ENCODE assay signal across 17 mouse cellular contexts in genomic region chr11:70681170-70681569, GRCm38 (mm10). TPM values are rescaled to one million over a fixed set of nuclear protein-coding genes. Genes with fewer than 3 reads are reported as not detected.
DNase-seq lines count a peak whose midpoint lies in the region; ATAC-seq and TF ChIP-seq lines count a peak whose summit lies in the region.
"Had no signal": no experiment of that assay in that cellular context is flagged by ENCODE, and none has a peak within 500 bp of the region (broad histone marks: within the 10 kb centered on the region; RNA-seq: fewer than 3 reads in every experiment).

No protein-coding gene starts in this region.

- 57% methylated on average over 12 of the region's 12 CpGs for WGBS in heart, embryonic 11.5 days (ENCODE audit: insufficient replicate concordance)
- 63% methylated on average over 12 of the region's 12 CpGs for WGBS in midbrain, embryonic 10.5 days
- 63% methylated on average over 12 of the region's 12 CpGs for WGBS in midbrain, postnatal 0 days
- 62% methylated on average over 12 of the region's 12 CpGs for WGBS in embryonic facial prominence, embryonic 10.5 days
- 70% methylated on average over 12 of the region's 12 CpGs for whole genome bisulfite sequencing in midbrain, embryonic 14.5 days
- WGBS in intestine, postnatal 0 days: 71% methylated on average over 12 of the region's 12 CpGs

- no peaks in the 10 kb centered on the region for H3K9me3 ChIP-seq in heart, embryonic 11.5 days (replicated peaks; ENCODE audit: control insufficient read depth, low read length)
- no peaks in the 10 kb centered on the region for H3K9me3 ChIP-seq in midbrain, embryonic 10.5 days (replicated peaks)
- H3K9me3 ChIP-seq in midbrain, postnatal 0 days (ENCODE audit: low read length): no peaks in the 10 kb centered on the region
- no peaks in the 10 kb centered on the region for H3K9me3 ChIP-seq in embryonic facial prominence, embryonic 10.5 days
- H3K9me3 ChIP-seq in midbrain, embryonic 14.5 days (ENCODE audit: control insufficient read depth, low read length): no peaks in the 10 kb centered on the region
- no peaks in the 10 kb centered on the region for H3K9me3 ChIP-seq in intestine, postnatal 0 days (ENCODE audit: control insufficient read depth)
- H3K9me3 ChIP-seq: embryonic facial prominence, embryonic 15.5 days; heart, embryonic 13.5 days; lung, embryonic 15.5 days had no signal

- no peak for ATAC-seq in heart, embryonic 11.5 days (replicated peaks; ENCODE audit: insufficient number of reproducible peaks, low FRiP score, low TSS enrichment)
- ATAC-seq in midbrain, postnatal 0 days (ENCODE audit: low FRiP score): no peak
- ATAC-seq in midbrain, embryonic 14.5 days (ENCODE audit: low FRiP score, low TSS enrichment): 0 out of 2 replicates have a peak, but pooled peaks have one; percentile 6
- ATAC-seq in intestine, postnatal 0 days: no peak

- no peak overlapping the region for H3K27ac ChIP-seq in heart, embryonic 11.5 days (ENCODE audit: low read depth, low read length)
- peak overlapping the region; percentile 87 for H3K27ac ChIP-seq in midbrain, embryonic 10.5 days (replicated peaks)
- no peak overlapping the region for H3K27ac ChIP-seq in midbrain, postnatal 0 days (ENCODE audit: low read depth, low read length)
- peak overlapping the region; percentile 42 for H3K27ac ChIP-seq in embryonic facial prominence, embryonic 10.5 days (replicated peaks)
- H3K27ac ChIP-seq in midbrain, embryonic 14.5 days (replicated peaks; ENCODE audit: low read depth, low read length): peak overlapping the region; percentile 42; the same call in 1 of the 2 replicates
- no peak overlapping the region for H3K27ac ChIP-seq in intestine, postnatal 0 days (ENCODE audit: low read depth, low read length)
- H3K27ac ChIP-seq: embryonic facial prominence, embryonic 15.5 days; liver, embryonic 14.5 days; lung, embryonic 15.5 days had no signal

- TF ChIP-seq CTCF in midbrain, postnatal 0 days (IDR thresholded peaks at IDR 0.05): no peak
- no peak for TF ChIP-seq CTCF in intestine, postnatal 0 days (IDR thresholded peaks at IDR 0.05; ENCODE audit: low read depth)

- no peak overlapping the region for H3K9ac ChIP-seq in heart, embryonic 11.5 days (ENCODE audit: low read depth, low read length)
- no peak overlapping the region for H3K9ac ChIP-seq in midbrain, postnatal 0 days (replicated peaks; ENCODE audit: low read length, poor library complexity, severe bottlenecking)
- H3K9ac ChIP-seq in midbrain, embryonic 14.5 days (replicated peaks; ENCODE audit: low read length): no peak overlapping the region
- no peak overlapping the region for H3K9ac ChIP-seq in intestine, postnatal 0 days (ENCODE audit: low read depth, low read length)
- H3K9ac ChIP-seq: embryonic facial prominence, embryonic 15.5 days; heart, embryonic 13.5 days; liver, embryonic 14.5 days; lung, embryonic 15.5 days had no signal

- H3K4me3 ChIP-seq in heart, embryonic 11.5 days (ENCODE audit: low read depth, low read length): no peak overlapping the region
- 0 out of 2 replicates have a peak overlapping the region, but pooled peaks have one; percentile 2 for H3K4me3 ChIP-seq in midbrain, embryonic 10.5 days
- no peak overlapping the region for H3K4me3 ChIP-seq in midbrain, postnatal 0 days (ENCODE audit: low read depth, low read length)
- H3K4me3 ChIP-seq in embryonic facial prominence, embryonic 10.5 days: no peak overlapping the region
- no peak overlapping the region for H3K4me3 ChIP-seq in midbrain, embryonic 14.5 days (replicated peaks; ENCODE audit: low read depth, low read length)
- H3K4me3 ChIP-seq in intestine, postnatal 0 days (ENCODE audit: low read depth, low read length): no peak overlapping the region
- H3K4me3 ChIP-seq: embryonic facial prominence, embryonic 15.5 days; heart, embryonic 13.5 days; lung, embryonic 15.5 days had no signal

- H3K4me1 ChIP-seq in heart, embryonic 11.5 days (ENCODE audit: control insufficient read depth, insufficient read depth, low read length): peaks cover 5% of the 10 kb centered on the region
- peaks cover 30% of the 10 kb centered on the region for H3K4me1 ChIP-seq in midbrain, embryonic 10.5 days
- peaks cover under 1% of the 10 kb centered on the region; the same call in 1 of the 2 replicates for H3K4me1 ChIP-seq in midbrain, postnatal 0 days (ENCODE audit: insufficient read depth, low read length)
- H3K4me1 ChIP-seq in embryonic facial prominence, embryonic 10.5 days: peaks cover 34% of the 10 kb centered on the region
- H3K4me1 ChIP-seq in midbrain, embryonic 14.5 days (ENCODE audit: control insufficient read depth, insufficient read depth, low read length): peaks cover 10% of the 10 kb centered on the region; the same call in 1 of the 2 replicates
- no peaks in the 10 kb centered on the region; the same call in 1 of the 2 replicates for H3K4me1 ChIP-seq in intestine, postnatal 0 days (replicated peaks; ENCODE audit: control insufficient read depth, insufficient read depth, low read length)

- H3K36me3 ChIP-seq in heart, embryonic 11.5 days (ENCODE audit: control insufficient read depth, insufficient read depth, low read length): peaks cover 14% of the 10 kb centered on the region; the same call in 1 of the 2 replicates
- peaks cover 69% of the 10 kb centered on the region for H3K36me3 ChIP-seq in midbrain, embryonic 10.5 days
- peaks cover 51% of the 10 kb centered on the region for H3K36me3 ChIP-seq in midbrain, postnatal 0 days (ENCODE audit: insufficient read depth, low read length)
- peaks cover 84% of the 10 kb centered on the region for H3K36me3 ChIP-seq in embryonic facial prominence, embryonic 10.5 days (replicated peaks)
- H3K36me3 ChIP-seq in midbrain, embryonic 14.5 days (ENCODE audit: control insufficient read depth, insufficient read depth, low read length): peaks cover 57% of the 10 kb centered on the region
- H3K36me3 ChIP-seq in intestine, postnatal 0 days (ENCODE audit: control insufficient read depth, insufficient read depth): peaks cover 72% of the 10 kb centered on the region

- no peaks in the 10 kb centered on the region for H3K27me3 ChIP-seq in heart, embryonic 11.5 days (ENCODE audit: control insufficient read depth, insufficient read depth, low read length)
- no peaks in the 10 kb centered on the region for H3K27me3 ChIP-seq in midbrain, embryonic 10.5 days (ENCODE audit: low read depth, poor library complexity, severe bottlenecking)
- no peaks in the 10 kb centered on the region for H3K27me3 ChIP-seq in midbrain, postnatal 0 days (ENCODE audit: insufficient read depth, low read length)
- no peaks in the 10 kb centered on the region for H3K27me3 ChIP-seq in embryonic facial prominence, embryonic 10.5 days (replicated peaks; ENCODE audit: low read depth, poor library complexity, severe bottlenecking)
- no peaks in the 10 kb centered on the region for H3K27me3 ChIP-seq in midbrain, embryonic 14.5 days (ENCODE audit: control insufficient read depth, insufficient read depth, low read length)
- no peaks in the 10 kb centered on the region for H3K27me3 ChIP-seq in intestine, postnatal 0 days (replicated peaks; ENCODE audit: control insufficient read depth, insufficient read depth, low read length)
- H3K27me3 ChIP-seq: CH12.LX; embryonic facial prominence, embryonic 15.5 days; heart, embryonic 13.5 days; lung, embryonic 15.5 days had no signal

- no peak overlapping the region for H3K4me2 ChIP-seq in heart, embryonic 11.5 days
- no peak overlapping the region for H3K4me2 ChIP-seq in midbrain, postnatal 0 days (ENCODE audit: low read depth, low read length, poor library complexity, severe bottlenecking)
- H3K4me2 ChIP-seq in midbrain, embryonic 14.5 days (ENCODE audit: low read length): no peak overlapping the region
- H3K4me2 ChIP-seq in intestine, postnatal 0 days (replicated peaks; ENCODE audit: low read depth): no peak overlapping the region
- H3K4me2 ChIP-seq: embryonic facial prominence, embryonic 15.5 days; lung, embryonic 15.5 days had no signal

- peak; percentile 92 for DNase-seq in heart, adult 11 months
- DNase-seq in midbrain, embryonic 10.5 days (ENCODE audit: low spot score): no peak
- no peak for DNase-seq in midbrain, postnatal 0 days (ENCODE audit: low spot score)
- DNase-seq in embryonic facial prominence, embryonic 10.5 days (ENCODE audit: low spot score): no peak
- DNase-seq in midbrain, embryonic 14.5 days: no peak
- DNase-seq: adrenal gland, adult 8-10 months; cerebellum, adult 8-10 months; heart, postnatal 36 days; layer of hippocampus, postnatal 36 days; thymus, adult 2 months had no signal

RNA-seq across cellular contexts. Expression of gene Camta2, which starts 6.7 kb away (rescaled TPM):
- 10.6 and 14.4 TPM in 2 replicates for polyA plus RNA-seq in heart, embryonic 11.5 days (2014; fragmentation: Nextera tagmentation; extraction: Ambion mirVana)
- polyA plus RNA-seq in midbrain, embryonic 10.5 days (2016; fragmentation: Nextera tagmentation; extraction: Ambion mirVana): 9.8 and 12.4 TPM in 2 replicates
- 20.3 and 24.0 TPM in 2 replicates for total RNA-seq in midbrain, postnatal 0 days (2014; rRNA removed)
- polyA plus RNA-seq in midbrain, postnatal 0 days (2015; fragmentation: Nextera tagmentation; extraction: Ambion mirVana): 23.6 and 24.5 TPM in 2 replicates
- 10.5 and 10.9 TPM in 2 replicates for polyA plus RNA-seq in embryonic facial prominence, embryonic 10.5 days (2016; fragmentation: Nextera tagmentation; extraction: Ambion mirVana)
- polyA plus RNA-seq in midbrain, embryonic 14.5 days (2014; fragmentation: Nextera tagmentation; extraction: Ambion mirVana): 19.4 and 21.0 TPM in 2 replicates
- 11.7 and 12.3 TPM in 2 replicates for polyA plus RNA-seq in intestine, postnatal 0 days (2015; fragmentation: Nextera tagmentation; extraction: Ambion mirVana)

RNA-seq across cellular contexts. Expression of gene Spag7, which starts 12.0 kb away (rescaled TPM):
- 187 and 201 TPM in 2 replicates for polyA plus RNA-seq in heart, embryonic 11.5 days (2014; fragmentation: Nextera tagmentation; extraction: Ambion mirVana)
- polyA plus RNA-seq in midbrain, embryonic 10.5 days (2016; fragmentation: Nextera tagmentation; extraction: Ambion mirVana): 186 TPM in 2 replicates
- 41.9 and 45.3 TPM in 2 replicates for total RNA-seq in midbrain, postnatal 0 days (2014; rRNA removed)
- polyA plus RNA-seq in midbrain, postnatal 0 days (2015; fragmentation: Nextera tagmentation; extraction: Ambion mirVana): 125 and 131 TPM in 2 replicates
- polyA plus RNA-seq in embryonic facial prominence, embryonic 10.5 days (2016; fragmentation: Nextera tagmentation; extraction: Ambion mirVana): 181 and 185 TPM in 2 replicates
- 101 and 132 TPM in 2 replicates for polyA plus RNA-seq in midbrain, embryonic 14.5 days (2014; fragmentation: Nextera tagmentation; extraction: Ambion mirVana)
- polyA plus RNA-seq in intestine, postnatal 0 days (2015; fragmentation: Nextera tagmentation; extraction: Ambion mirVana): 61.3 and 66.2 TPM in 2 replicates

RNA-seq across cellular contexts. Expression of gene Inca1, which starts 18.8 kb away (rescaled TPM):
- 0.89 and 2.2 TPM in 2 replicates for polyA plus RNA-seq in heart, embryonic 11.5 days (2014; fragmentation: Nextera tagmentation; extraction: Ambion mirVana)
- polyA plus RNA-seq in midbrain, embryonic 10.5 days (2016; fragmentation: Nextera tagmentation; extraction: Ambion mirVana): 1.00 and 1.3 TPM in 2 replicates
- 1.7 and 4.8 TPM in 2 replicates for total RNA-seq in midbrain, postnatal 0 days (2014; rRNA removed)
- 2.1 and 2.2 TPM in 2 replicates for polyA plus RNA-seq in midbrain, postnatal 0 days (2015; fragmentation: Nextera tagmentation; extraction: Ambion mirVana)
- polyA plus RNA-seq in embryonic facial prominence, embryonic 10.5 days (2016; fragmentation: Nextera tagmentation; extraction: Ambion mirVana): 0.69 and 0.99 TPM in 2 replicates
- 0.95 and 1.6 TPM in 2 replicates for polyA plus RNA-seq in midbrain, embryonic 14.5 days (2014; fragmentation: Nextera tagmentation; extraction: Ambion mirVana)
- polyA plus RNA-seq in intestine, postnatal 0 days (2015; fragmentation: Nextera tagmentation; extraction: Ambion mirVana): 2.8 and 3.3 TPM in 2 replicates

RNA-seq across cellular contexts. Expression of gene Kif1c, which starts 19.2 kb away (rescaled TPM):
- polyA plus RNA-seq in heart, embryonic 11.5 days (2014; fragmentation: Nextera tagmentation; extraction: Ambion mirVana): 9.8 and 11.4 TPM in 2 replicates
- 1.8 and 2.0 TPM in 2 replicates for polyA plus RNA-seq in midbrain, embryonic 10.5 days (2016; fragmentation: Nextera tagmentation; extraction: Ambion mirVana)
- 30.9 and 31.7 TPM in 2 replicates for total RNA-seq in midbrain, postnatal 0 days (2014; rRNA removed)
- polyA plus RNA-seq in midbrain, postnatal 0 days (2015; fragmentation: Nextera tagmentation; extraction: Ambion mirVana): 1.6 and 1.9 TPM in 2 replicates
- polyA plus RNA-seq in embryonic facial prominence, embryonic 10.5 days (2016; fragmentation: Nextera tagmentation; extraction: Ambion mirVana): 1.6 and 2.0 TPM in 2 replicates
- polyA plus RNA-seq in midbrain, embryonic 14.5 days (2014; fragmentation: Nextera tagmentation; extraction: Ambion mirVana): 4.0 and 6.6 TPM in 2 replicates
- 4.4 and 5.4 TPM in 2 replicates for polyA plus RNA-seq in intestine, postnatal 0 days (2015; fragmentation: Nextera tagmentation; extraction: Ambion mirVana)

RNA-seq across cellular contexts. Expression of gene Eno3, which starts 24.2 kb away (rescaled TPM):
- 272 and 313 TPM in 2 replicates for polyA plus RNA-seq in heart, embryonic 11.5 days (2014; fragmentation: Nextera tagmentation; extraction: Ambion mirVana)
- polyA plus RNA-seq in midbrain, embryonic 10.5 days (2016; fragmentation: Nextera tagmentation; extraction: Ambion mirVana): 22.6 and 32.8 TPM in 2 replicates
- 7.2 and 9.9 TPM in 2 replicates for total RNA-seq in midbrain, postnatal 0 days (2014; rRNA removed)
- polyA plus RNA-seq in midbrain, postnatal 0 days (2015; fragmentation: Nextera tagmentation; extraction: Ambion mirVana): 5.8 and 7.6 TPM in 2 replicates
- 72.9 and 88.4 TPM in 2 replicates for polyA plus RNA-seq in embryonic facial prominence, embryonic 10.5 days (2016; fragmentation: Nextera tagmentation; extraction: Ambion mirVana)
- polyA plus RNA-seq in midbrain, embryonic 14.5 days (2014; fragmentation: Nextera tagmentation; extraction: Ambion mirVana): 8.5 and 8.7 TPM in 2 replicates
- polyA plus RNA-seq in intestine, postnatal 0 days (2015; fragmentation: Nextera tagmentation; extraction: Ambion mirVana): 4.9 and 5.9 TPM in 2 replicates

Comparison
In these comparisons a context has a peak if more than half of its experiments do, and no peak if none do; other contexts are left out.
1. H3K27ac ChIP-seq: peak in midbrain, embryonic 10.5 days (single experiment), embryonic facial prominence, embryonic 10.5 days (single experiment) and midbrain, embryonic 14.5 days (single experiment); none in heart, embryonic 11.5 days (single experiment), midbrain, postnatal 0 days (single experiment) and intestine, postnatal 0 days (single experiment).